Mouse (Mus musculus): Measurements from ENCODE around the gene Rundc3a. TPM values are rescaled to one million over a fixed set of nuclear protein-coding genes. Genes with fewer than 3 reads are reported as not detected.
"Not testable (repeated sequence)": the region's sequence is repeated elsewhere in the genome, so short reads cannot be mapped to it uniquely, and the experiment has no call there.

The Rundc3a gene
- total RNA-seq, 2 experiments from 2014 or later = 0.19 TPM; not detected in 1

DNA sequence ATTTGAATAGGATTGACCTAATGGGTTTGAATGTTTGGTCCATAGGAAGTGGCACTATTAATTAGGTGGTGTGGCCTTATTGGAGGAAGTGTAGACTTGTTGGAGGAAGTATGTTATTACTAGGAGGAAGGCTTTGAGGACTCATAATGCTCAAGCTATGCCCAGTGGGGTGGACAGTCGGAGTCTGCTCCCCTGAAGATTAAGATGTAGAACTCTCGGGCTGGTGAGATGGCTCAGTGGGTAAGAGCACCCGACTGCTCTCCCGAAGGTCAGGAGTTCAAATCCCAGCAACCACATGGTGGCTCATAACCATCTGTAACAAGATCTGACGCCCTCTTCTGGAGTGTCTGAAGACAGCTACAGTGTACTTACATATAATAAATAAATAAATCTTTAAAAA is 3.8 kb upstream of the Rundc3a start:
- DNase-seq; intact Hi-C loops (cut with DNase I): not testable (repeated sequence)

DNA sequence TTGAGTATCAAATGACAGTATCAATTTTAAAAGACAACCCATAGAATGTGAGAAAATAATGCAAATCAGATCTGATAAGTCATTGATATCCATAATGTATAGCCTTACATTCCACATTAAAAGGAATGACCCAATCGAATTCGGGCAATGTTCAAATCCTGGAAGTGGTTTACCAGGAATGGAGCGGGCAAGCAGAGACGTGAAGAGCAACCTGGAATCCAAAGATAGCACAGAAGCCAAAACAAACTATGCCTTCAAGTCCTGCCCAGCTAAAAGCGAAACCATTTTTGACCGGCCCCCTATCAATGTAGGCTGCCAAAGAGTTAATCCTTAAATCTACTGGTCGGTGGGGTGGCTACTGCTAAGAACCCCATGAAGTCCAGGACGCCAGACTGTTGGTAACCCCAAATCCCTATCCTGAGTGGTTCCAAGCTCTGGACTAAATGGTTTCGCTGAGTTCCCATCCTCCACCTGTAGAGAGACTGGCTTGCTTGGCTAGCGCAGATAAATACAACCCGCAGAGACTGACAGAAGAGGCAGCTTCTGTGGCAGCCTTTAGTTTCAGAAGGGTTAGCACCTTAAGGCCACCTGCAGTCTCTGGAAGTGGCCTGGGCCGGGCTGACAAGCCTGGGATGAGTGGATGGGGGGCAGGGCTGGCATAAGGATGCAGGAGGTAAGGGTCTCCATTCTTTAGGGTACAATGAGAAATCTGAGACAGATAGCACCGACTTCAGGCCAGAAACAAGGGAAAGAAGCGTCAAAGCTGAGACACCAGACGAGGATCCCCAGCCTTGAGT is 564 bp upstream of the Rundc3a start:
- intact Hi-C loops (cut with DNase I) = no loop called here

DNA sequence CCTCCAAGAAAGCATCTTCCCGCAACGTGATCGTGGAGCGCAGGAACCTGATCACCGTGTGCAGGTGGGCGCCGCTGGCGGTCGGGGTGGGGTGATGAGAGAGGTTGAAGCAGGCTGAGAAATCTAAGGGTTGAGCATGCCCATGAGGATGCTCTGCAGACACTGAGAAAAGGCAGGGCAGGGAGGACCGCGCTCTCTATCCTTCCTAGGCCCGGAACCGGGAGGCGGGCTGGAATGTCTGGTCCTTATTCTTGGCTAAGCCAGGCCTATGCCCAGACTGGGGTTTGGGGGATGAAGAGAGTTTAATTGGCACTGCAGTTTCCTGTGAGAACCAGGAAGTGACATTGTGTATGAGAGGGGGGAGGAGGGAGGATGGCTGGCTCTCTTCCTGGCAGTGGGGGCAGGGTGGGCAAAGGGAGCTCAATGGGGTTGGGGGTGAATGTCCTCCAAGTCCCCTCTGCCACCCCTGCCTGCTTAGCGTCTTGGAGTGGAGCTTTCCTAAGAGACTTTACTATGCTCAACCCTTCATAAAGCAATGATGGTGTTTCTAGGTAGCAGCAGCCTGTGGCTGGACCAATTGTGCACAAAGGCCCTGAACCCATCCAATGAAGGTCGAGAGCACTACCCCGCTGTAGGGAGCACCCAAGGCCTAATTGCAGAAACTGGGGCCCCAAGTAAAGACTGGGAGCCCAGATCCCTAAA is 667 bp downstream of the Rundc3a start:
- intact Hi-C loops (cut with DNase I) = no loop called here
- no peak for DNase-seq

More for the DNA sequence above, 564 bp upstream of the Rundc3a start:
- no peak for DNase-seq

DNA sequence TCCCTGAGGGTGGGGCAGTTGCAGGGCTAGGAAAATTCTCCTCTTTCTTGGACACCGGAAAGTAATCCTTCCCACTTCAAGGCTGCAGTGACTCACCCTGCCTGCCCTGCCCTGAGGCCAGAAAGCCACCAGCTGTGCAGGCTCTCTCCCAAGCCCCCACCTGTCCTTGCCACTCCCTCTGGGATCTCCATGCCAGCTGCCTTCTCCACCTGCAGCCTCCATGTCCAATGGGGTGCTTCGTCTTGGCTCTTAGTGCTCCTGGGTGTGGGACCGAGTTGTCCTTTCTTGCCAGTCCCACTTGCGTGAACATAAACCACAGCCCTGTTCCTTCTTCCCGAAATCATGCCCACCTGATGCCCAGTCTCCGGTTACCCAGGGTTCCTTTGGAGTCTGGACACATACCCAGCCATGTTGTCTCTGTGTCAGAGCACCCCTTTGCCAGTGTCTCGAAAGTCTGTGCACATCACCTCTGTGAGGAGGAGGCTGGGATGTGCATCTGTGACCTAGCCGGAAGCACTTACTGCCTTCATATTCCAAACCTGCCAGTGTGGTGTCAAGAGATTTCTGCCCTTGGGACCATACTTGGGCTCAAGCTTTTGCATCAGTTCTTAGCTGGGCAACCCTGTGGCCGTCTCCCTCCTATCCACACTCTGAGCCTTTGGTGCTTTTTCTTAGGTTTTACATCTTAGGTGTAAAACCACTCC is 1.4 kb downstream of the Rundc3a start:
- intact Hi-C loops (cut with DNase I) = no loop called here
- no peak for DNase-seq

DNA sequence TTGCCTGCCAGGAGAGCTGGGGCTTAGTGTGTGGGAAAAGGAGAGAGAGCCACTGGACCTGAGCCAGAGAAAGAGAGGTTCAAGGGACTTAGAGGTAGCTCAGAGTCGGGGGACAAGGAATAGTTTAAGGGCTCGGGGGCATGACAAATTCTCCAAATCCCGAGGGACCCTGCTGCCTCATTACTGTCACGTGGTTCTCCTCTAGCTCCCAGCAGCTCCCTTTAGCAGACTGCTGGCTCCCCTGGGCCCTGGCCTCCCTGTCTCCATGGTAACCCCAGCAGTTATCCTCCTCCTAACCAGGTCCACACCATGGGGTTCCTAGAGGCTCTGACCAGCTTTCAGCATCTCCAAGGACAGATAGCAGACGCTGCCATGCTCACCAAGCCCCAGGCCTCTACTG is 2.0 kb downstream of the Rundc3a start:
- DNase-seq = no peak
- intact Hi-C loops (cut with DNase I) = no loop called here

DNA sequence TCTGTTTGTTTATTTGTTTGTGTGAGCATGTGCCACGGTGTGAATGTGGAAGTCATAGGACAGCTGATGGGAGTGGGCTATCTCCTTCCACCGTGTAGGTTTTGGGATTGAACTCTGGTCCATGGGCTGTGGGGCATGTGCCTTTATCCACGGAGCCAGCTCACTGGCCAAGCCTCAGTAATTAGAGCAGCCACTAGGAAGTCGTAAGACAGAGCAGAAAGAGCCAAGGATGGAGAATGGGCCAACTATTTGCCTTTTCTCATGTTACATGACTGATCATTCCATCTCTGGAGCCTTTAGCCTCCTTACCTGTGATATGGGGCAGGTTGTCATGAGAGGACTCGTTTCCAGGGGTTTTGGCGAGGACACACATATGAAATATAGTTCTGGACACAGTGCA is 3.1 kb downstream of the Rundc3a start:
- DNase-seq = no peak
- intact Hi-C loops (cut with DNase I) = no loop called here

DNA sequence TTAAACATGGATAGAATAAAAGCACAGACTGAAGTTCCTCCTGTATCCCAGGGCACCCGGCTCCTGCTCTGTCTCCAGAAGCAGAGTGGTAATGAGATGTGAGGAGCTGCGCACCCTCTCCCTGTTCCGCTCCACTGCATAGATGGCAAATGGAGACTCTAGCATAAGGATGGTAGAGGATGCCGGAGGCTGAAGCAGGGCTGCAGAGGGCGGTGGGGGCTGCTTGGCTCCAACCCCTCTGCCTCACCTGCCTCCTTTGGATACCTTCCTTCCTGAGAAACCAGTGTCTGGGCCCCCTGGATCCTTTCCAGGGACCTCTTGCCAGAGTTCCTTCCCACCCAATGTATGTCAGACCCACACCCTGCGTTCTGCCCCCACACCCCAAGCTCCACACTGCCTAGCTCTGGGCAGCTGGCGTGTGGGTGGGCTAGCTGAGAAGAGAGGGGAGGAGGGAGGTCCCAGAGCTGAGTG is 3.5 kb downstream of the Rundc3a start:
- no peak for DNase-seq
- intact Hi-C loops (cut with DNase I) = no loop called here

DNA sequence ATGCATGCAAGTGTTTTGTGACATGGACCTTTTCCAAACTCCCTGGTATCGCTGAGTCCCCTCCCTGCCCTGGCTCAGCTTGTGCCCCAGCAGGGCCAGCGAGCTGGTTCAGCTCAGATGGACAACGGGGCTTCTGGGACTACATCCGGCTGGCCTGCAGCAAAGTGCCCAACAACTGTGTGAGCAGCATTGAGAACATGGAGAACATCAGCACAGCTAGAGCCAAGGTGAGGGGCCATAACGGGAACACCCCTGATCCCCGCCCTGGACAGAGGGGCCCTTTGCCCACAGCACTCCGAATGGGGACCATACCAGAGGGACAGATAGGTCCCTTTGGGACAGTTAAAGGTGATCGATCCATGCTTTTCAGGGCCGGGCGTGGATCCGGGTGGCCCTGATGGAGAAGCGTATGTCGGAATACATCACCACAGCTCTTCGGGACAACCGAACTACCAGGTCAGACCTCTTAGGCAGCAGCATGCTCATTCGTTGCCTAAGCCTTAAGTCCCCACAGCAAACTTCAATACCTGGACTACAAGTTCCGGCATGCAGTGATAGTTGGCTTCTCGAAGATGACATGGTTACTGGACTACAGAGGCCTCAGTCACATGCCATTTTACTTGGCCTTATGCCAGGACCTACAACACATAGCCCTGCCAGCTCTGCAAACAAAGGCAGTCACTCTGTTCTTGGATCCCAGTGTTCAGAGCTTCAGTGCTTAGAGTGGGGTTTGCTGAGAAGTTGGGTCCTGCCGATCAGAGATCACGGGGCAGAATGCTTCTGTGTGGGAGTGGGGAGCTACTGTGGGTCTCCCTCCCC is 5.0 kb downstream of the Rundc3a start:
- intact Hi-C loops (cut with DNase I) = no loop called here
- no peak for DNase-seq

DNA sequence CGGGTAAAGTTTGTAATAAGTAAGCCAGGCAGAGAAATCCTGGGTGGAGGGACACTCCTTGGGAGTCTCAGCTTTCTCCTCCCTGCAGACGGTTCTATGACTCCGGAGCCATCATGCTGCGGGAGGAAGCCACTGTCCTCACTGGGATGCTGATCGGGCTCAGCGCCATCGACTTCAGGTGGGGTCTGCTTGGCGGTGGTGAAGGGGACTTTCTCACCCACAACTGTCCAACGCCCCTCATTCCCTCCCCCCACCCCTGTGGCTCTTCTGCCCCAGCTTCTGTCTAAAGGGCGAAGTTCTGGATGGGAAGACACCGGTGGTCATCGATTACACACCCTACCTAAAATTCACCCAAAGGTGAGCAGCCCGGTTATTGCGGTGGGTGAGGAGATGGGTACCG is 5.9 kb downstream of the Rundc3a start:
- intact Hi-C loops (cut with DNase I) = no loop called here
- DNase-seq = no peak

DNA sequence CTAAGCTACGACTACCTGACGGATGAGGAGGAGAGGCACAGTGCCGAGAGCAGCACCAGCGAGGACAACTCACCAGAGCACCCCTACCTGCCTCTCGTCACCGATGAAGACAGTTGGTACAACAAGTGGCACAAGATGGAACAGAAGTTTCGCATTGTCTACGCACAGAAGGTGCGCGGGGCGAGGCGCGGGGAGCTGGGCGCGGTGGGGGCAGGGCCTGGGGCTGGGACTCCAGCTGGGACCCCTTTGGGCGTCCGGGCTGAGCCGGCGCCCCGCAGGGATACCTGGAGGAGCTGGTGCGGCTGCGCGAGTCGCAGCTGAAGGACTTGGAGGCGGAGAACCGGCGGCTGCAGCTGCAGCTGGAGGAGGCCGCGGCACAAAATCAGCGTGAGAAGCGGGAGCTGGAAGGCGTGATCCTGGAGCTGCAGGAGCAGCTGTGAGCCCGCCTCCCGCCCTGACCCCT is 6.4 kb downstream of the Rundc3a start:
- intact Hi-C loops (cut with DNase I) = no loop called here
- DNase-seq = no peak

DNA sequence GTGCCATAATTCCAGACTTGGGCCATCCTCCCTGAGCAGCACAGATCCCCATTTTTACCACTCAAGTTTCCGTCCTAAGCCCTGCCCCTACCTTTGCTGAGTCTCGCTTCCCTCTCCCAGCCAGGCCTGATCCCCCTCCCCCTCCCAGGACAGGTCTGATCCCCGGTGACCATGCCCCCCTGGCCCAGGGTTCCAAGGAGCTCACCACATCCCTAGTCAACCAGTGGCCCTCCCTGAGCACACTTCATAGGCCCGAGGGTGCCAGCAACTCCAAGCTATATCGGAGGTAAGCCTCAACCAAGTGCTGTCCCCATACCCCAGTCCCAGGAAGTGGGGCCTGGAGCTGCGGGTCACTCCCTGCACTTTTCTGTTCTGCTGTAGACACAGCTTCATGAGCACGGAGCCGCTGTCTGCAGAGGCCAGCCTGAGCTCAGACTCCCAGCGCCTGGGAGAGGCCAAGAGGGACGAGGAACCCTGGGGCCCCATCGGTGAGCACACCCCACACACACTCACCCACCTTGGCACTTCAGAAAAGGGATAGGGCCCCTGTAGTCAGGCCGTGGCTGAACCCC is 7.4 kb downstream of the Rundc3a start:
- intact Hi-C loops (cut with DNase I) = no loop called here
- DNase-seq = no peak

DNA sequence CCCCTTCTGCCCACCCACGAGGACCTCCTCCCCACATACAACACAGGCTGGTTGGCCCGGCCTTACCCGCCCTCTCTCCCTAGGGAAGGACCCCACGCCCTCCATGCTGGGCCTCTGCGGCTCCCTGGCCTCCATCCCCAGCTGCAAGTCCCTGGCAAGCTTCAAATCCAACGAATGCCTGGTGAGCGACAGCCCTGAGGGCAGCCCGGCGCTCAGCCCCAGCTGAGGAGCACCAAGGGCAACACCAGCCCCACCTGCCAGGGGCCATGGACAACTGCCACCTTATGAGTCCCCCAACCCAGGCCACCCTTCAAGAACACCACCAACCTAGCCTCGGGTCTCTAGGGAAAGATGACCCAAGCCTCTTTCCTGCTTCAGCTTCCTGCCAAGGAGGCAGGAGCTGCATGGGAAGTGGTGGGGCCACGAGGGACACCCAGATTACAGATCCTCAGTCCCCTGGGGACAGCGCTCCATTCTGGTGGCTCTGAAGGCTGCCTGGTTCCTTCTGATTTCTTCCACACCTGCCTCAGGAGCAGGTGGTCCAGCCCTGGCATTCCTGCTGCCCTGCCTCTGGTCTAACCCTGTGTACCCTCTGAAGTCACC is 8.8 kb downstream of the Rundc3a start:
- intact Hi-C loops (cut with DNase I) = no loop called here
- DNase-seq = no peak

DNA sequence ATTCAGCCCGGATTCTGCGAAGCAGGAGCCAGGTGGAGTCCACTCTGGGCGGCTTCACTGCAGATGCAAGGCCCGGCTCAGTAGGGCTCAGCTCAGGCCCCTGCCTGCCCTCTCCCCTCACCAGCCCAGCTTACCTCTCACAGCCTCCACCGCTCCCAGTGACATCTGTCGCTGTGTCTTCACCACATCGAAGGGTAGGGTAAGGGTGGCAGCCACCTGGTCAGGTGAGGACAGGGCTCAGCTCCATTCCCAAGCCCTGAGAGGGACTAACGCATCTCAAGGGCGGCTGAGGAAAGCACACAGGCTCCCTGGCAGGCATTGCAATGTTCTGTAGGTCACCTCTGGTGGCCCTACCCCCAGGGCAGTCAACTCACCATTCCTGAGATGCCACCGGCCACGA is 10.5 kb downstream of the Rundc3a start:
- DNase-seq = no peak
- intact Hi-C loops (cut with DNase I) = no loop called here

DNA sequence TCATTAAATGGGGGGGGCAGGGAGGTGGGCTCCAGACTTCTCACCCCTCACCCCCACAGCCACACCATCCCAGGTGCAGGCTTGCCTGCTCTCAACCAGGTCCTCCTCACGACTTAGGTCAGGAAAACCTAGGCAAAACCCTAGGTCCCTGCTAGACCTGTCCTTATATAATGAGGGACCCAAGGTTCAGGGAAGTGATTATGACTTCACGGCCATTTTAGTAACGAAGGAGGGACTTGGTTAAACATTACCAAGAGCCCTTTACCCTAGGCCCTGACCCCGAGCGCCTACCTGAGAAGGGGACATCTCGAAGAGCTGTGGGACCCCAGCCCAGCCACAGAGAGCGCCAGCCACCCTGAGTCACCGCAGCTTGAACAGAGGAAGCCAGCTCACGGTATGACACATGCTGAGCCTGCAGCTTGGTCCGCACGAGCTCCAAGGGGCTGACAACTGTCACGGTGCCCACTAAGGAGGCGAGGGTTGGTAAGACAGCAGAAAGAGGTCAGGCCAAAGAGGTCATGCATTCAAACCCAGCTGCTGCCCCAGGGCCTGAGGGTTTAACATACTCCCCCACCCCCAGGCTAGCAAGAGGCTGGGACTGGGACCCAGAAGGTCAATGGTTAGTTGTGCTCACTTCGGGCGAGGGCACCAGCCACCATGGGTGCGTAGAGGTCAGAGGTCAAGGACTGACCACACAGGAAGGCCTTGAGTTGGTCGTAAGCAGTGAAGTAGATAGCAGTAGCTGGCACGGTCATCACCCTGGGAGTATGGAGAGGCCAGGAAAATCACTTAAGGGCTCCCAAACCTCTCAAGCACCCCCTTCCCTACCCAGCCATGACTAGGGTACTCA is 11.2 kb downstream of the Rundc3a start:
- no peak for DNase-seq
- intact Hi-C loops (cut with DNase I) = no loop called here

DNA sequence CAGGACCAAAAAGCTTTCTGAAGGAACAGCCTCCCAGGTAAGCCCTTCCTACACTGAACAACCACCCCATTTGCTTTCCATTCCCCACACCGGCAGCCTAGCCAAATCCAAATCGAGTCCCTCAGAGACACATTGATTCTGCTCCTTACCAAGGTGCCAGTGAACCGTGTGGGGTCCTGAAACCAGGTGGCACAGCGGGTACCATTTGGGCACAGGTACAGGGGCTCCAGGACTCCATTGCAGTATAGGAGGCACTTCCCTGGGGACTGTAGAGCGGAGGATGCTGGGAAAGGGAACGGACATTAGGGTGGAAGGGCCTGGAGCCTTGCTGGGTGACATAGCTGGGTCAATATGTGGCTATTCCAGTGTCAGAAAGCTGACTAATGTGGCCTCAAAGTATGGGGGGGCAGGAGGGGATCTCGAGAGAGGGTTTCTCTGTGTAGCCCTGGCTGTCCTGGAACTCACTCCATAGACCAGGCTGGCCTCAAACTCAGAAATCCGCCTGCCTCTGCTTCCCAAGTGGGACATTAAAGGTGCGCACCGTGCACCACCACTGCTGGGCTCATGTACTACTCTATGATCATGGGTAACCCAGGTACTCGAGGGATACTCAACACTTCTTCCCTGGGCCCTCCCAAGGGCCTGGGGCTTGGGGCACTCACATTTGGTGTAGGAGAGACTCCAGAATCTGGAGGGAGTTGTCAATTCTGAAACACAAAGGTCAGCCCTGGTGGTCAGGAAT is 12.5 kb downstream of the Rundc3a start:
- DNase-seq = no peak
- intact Hi-C loops (cut with DNase I) = loop anchor here (1.0 kb wide), 1 partner anchor 85 kb away; no protein-coding TSS in a partner anchor

DNA sequence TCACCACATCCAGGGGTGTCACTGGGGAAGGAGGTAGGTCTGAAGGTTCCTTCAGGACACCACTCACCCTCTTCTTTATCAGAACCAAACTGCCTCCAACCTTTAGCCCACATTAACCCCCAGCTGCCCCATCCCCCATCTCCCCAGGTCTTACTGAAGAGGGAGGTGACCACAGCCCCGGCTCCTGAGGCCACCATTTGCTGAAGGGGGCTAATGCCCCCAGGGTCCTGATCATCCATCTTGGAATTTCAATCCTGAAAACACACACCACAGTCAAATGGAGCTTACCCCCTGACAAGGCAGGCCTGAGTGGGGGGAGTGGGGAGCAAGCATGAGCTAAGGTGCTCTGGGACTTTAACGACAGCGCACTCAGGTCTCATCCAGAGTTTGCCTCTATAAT is 13.2 kb downstream of the Rundc3a start:
- no peak for DNase-seq
- intact Hi-C loops (cut with DNase I) = loop anchor here (1.0 kb wide), 1 partner anchor 86 kb away; no protein-coding TSS in a partner anchor

DNA sequence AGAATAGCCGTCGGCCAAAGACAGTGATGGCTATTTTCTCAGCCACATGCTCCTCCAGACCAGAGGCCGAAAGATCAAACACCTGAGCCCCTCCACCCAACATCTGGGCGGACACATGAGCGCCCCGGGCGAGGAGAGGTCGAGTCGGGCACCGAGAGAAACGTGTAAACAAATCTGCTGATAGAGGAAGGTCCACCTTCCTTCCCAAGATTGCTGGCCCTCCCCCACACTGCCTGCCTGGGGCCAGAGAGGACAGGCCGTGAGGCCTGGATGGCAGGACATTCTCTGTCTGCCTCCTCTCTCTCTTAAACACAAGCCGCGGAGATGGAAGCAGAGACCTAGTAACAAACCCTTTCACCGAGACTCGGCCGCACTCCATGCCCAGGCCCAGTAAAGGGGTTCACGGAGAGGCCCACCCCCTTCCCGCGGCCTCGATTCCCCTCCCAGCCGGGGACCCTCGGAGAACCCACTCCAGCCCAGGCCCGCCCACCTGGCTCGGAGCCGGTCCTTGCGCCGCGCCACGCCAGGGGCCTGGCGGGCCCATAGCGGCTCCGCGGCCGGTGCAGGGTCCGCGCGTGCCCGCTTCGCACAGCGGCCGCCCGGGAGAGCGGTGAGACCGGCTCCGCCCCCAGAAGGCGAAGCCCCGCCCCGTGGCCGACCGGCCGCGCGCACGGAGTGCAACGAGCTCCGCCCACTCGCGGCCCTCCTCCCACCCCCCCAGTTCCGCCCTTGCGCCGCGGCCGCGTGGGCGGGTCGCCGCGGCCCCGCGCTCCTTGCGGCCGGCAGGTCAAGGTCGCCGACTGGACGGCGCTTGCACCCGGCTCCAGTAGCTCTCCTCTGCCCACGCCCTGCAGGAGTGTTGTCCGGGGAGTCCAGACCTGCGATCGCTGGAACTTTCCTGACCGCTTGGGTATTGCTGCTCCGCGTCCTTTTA is 14.0 kb downstream of the Rundc3a start:
- peak; percentile 94 to 96 for DNase-seq
- intact Hi-C loops (cut with DNase I) = loop anchor here (1.0 kb wide), 2 partner anchors 87 to 91 kb away; no protein-coding TSS in a partner anchor

Data from heart, postnatal 36 days (tissue).